Mouse (Mus musculus) left cerebral cortex, adult 18-20 months (tissue): ENCODE measurements at regions not wholly inside any gene's neighbourhood (a gene's known extent, or its start where the extent isn't known, plus 50 kb on each side); places are given as distances from the start of the nearest gene placed in this dataset.

Experiments used
- DNase-seq, 2 experiments: peaks; one replicate each; pipeline ENCODE4 v3.0.0; 2021 to 2022; ENCODE audit warnings: low spot score in 2 of 2, mixed read lengths in 1 of 2

DNA sequence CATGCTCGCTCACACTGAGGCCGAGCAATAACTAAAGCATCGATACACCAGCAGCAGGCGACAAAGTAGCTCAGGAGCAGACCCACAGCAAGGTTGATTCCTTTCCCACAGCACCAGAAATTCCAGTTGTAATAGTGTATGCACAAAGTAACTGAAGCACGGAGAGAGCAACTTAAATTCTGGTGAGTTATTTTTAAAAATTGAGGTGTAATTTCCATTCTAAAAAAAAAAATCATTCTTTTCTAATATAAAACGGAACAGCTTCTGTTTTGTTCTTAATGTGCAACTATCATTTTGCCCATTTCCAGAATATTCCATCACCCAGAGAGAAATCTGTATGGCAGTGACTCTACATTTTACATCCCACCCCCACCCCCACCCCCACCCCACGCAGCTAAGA, 202.1 kb upstream of the Runx1 start:
- DNase-seq: no peak

DNA sequence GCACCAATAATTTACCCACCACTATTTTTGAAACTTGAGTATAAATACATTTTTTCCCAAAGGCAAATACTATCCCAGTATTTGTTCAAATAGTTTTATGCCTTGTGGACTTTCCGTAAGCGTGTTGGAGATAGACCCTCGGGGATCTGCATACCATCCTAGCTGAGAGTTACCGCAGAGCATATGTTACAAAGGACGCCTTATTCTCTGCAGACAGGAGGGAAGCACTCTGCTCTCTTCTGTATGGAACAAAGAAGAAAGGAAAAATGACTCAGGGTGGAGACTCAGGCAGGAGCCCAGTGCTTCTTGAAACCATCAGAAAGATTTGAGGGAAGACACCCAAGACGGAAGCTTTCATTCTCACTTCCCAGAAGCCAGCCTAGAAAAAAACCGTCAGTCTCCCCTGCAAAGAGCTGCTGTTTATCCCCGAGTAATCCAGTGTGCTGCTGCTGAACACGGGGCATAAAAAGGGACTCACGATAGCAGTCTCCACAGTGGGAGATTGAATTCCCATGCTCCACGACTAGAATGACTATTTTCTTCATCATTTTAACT, 200.2 kb upstream of the Runx1 start:
- no peak for DNase-seq

DNA sequence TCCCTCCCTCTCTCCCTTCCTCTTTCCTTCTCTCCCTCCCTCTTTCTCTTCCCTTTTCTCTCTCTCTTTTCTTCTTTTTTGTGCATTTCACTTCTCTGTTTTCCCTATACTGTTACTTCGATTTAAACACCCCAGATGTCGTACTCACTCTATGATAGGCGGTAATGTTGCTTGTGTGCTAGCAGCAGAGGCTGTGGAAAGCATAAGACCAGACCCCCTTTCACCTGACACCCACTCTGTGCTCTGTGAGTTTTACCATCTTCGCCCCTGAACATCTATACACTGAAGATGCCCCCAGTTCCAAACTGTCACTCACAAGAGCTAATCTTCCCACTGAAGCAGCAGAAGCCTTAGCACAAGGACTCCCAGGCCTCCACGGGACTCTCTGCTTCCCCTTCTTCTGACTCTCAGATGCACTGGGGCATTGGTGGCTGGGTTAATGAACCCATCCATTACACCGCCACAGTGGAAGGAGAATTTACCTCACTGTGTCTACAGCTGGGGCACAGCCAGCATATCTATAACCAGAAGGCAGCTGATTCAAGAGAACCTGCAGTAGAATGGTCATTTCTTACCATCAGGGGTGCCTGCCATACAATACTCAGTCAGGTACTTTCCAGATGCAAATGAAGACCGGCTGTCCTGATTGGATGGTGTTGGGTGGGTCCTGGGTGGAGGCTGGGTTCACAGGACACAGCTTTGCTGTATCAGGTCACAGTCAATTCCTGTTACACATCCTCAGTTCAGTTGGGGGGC, 194.0 kb upstream of the Runx1 start:
- no peak for DNase-seq

GRCm38 (mm10) chr16:93018766-93019165, 192.8 kb upstream of the Runx1 start:
- DNase-seq: no peak

DNA sequence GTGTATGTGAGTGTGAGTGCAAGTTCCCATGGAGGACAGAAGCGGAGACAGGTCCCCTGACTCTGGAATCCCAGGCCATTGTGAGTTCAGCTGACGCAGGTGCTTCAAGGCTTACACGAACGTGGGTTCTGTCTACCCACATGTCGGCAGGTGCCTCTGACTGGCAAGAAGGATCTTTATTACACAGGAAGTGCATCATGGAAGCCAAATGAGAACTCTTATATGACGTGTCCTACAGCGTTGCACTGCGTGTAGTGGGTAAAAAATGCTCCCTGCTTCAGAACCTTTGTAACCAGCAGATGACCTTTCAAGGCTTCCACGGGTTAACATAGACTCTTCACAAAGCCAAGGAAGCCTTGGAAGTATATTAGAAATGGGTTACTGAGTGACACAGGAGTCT, 191.1 kb upstream of the Runx1 start:
- no peak for DNase-seq

DNA sequence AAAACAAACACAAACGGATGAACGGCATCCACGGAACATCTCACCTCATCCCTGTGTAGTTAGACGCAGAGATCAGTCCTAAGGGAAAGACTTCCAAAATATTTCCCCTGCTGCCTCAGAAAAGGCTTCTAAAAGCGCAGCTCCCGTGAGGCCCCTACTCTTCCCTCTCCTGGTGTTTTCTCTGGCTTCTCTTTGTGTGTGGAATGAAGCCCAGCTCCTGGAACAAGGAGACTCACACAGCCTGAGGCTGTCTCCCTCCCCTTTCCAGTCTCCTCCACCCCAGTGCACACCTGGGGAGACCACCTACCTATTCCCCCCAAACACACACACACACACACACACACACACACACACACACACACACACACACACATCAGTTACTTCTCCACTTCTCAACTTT, 189.7 kb upstream of the Runx1 start:
- DNase-seq: no peak

DNA sequence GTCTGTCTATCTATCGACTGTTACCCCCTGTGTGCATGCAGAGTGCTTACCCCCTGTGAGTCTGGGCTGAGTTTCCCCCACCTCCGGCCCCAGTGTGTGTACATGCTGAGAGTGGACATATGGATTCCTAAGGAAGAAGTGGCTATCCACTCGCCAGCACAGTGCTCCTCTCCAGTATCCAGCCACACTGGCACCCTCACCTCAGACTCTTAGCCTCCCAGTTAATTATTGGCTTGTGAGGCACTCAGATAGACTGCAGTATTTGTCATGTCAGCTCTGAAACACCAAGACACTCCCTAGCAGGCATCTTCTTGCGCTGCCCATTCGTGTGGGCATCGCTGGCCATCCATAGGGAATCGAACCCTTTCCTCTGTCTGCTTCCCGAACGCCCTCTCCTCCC, 189.0 kb upstream of the Runx1 start:
- no peak for DNase-seq

- DNase-seq: no peak
These were observed 187.9 kb upstream of the Runx1 start for GRCm38 (mm10) chr16:93013881-93014280.

DNA sequence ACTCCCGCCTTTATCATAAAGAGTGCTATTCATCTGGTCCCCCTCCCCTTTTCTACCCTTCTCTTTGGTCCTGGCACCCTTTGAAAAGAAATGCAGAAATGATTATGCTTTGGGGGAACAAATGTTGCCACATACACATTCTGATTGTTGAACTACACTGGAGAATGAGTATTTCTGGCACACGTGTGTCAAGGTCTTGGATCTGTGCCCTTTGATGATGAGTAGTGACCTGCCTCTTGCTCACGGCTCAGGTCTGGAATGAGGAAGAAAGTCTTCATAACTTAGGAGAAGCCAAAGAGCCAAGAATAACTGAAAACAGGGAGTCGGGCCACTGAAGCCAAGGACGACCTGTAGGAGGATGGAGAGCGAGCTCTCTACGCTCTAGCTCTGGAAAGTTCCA, 187.3 kb upstream of the Runx1 start:
- DNase-seq: no peak

GRCm38 (mm10) chr16:93011474-93011873, 185.5 kb upstream of the Runx1 start:
- no peak for DNase-seq

- DNase-seq: no peak
These were observed 180.5 kb upstream of the Runx1 start for GRCm38 (mm10) chr16:93006321-93006984.

DNA sequence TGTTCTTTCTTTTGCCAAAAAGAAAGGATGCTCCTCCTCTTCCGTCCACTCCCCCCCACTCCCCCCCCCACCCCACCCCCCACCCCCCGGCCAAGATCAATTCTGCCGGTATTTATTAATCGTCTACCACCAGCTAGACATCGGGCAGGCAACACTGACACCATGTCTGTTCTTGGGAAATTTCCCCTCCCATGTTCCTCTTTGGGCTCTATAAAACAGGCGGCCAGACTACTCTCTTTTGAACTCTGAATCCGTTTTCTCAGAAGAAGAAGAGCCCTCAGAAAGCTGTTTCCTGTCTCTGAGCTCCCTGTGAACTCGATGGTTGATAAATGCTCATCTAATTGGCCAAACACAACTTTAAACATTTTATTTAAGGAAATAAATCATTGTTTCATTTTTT, 179.5 kb upstream of the Runx1 start:
- DNase-seq: no peak

GRCm38 (mm10) chr16:93003830-93004229, 177.9 kb upstream of the Runx1 start:
- no peak for DNase-seq

GRCm38 (mm10) chr16:92998689-92999088, 172.7 kb upstream of the Runx1 start:
- no peak for DNase-seq

DNA sequence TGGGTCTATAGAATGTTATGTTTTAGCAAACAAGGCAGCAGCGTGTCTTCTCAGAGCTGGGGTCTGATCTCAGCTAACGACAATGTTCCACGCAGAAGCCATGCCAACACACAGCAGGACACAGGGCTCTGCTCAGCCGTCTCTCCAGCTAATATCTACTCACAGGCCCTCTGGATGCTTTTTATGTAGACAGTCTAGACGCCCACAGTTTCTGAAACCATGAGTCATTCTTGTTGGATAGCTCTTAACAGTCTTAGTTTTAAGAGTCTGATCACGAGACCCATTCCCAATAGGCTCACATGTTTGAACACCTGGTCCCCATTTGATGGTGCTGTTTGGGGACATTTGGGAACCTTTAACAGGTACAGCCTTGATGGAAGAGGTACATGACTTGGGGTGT, 171.7 kb upstream of the Runx1 start:
- peak in 1 of 2 experiments; percentile 13 for DNase-seq

DNA sequence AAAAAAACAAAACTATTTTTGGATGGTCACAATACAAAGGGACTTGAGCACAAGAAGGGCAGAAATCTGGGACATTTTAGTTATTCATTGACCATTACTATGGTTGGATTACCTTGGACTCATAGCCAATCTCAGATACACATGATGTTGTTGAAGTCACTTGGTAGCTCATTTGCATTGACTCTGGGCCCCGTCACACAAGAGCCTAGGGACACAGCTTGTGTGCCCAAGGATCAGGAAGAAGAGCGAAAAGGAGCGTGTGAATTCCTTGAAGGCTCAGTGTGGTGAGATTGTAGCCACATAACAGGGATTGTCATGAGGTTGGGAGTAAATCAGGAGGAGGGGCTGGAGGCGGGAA, 170.0 kb upstream of the Runx1 start:
- no peak for DNase-seq

GRCm38 (mm10) chr16:92995132-92995992, 169.4 kb upstream of the Runx1 start:
- no peak for DNase-seq

GRCm38 (mm10) chr16:92992876-92993275, 166.9 kb upstream of the Runx1 start:
- no peak for DNase-seq

DNA sequence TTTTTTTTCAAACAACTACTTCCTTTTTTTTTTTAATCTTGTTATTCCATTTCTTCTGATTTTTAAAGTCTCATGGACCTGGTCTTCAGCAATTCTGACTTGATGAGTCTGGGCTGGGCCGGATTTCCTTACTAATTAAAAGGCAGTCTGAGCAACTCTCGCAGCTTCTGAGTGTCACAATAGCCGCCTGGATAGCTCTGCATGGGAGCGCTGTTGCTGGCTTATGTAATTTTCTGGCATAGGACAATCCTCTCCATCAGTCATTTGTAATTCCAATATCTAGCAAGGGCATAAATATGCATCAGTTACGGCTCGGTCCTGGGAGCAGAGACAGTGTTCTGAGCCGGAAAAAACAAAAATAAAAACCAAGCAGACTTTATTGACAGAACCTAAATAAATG, 165.5 kb upstream of the Runx1 start:
- peak in 1 of 2 experiments; percentile 2 for DNase-seq

DNA sequence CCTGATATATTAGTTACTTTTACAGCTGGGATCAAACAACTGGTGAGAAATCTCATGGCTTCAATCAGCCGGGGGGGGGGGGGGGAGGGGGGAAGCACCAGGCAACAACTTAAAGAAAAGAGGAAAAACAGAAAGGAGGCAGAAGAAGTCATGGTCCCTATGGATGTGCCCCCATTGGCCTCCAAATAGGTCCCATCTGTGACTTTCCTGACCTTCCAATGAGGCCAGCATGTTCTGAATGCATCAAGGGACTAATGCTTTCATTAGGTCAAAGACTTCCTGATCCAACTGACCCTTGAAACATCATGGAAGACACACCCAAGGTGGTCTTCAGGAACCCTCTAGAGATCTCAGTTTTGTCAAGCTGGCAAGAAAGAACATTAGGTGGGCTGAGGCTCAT, 162.5 kb upstream of the Runx1 start:
- no peak for DNase-seq

DNA sequence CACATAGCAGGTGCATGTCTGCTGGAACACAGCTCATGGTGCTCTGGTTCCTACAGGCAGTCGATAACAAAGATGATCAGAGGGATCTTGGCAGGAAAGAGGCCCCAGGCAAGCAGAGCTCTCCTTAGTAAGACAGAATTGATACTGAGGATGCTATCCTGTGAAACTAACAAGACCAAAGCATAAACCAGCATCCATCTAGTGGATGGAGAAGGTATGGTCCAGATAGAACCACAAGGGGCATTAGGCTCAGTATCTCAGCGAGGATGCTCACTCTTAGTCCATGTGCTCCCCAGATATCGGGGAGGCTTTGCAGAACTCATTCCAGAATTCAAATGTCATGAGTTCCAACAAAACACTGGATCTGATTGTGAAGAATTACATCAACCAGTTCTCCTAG, 162.1 kb upstream of the Runx1 start:
- DNase-seq: no peak

GRCm38 (mm10) chr16:92985768-92986167, 159.8 kb upstream of the Runx1 start:
- DNase-seq: no peak
